Mouse (Mus musculus): Measurements from ENCODE around the gene Cacna2d1.

- TF ChIP-seq CTCF (IDR thresholded peaks at IDR 0.05; ENCODE audit: low read depth, low read length) (no peak), GATA1 (IDR thresholded peaks at IDR 0.05; ENCODE audit: borderline replicate concordance, low read length) (no peak), TAL1 (conservative IDR thresholded peaks at IDR 0.05; ENCODE audit: low read depth, low read length) (no peak)
Observed at GRCm38 (mm10) chr5:15974652-15975051, 40.2 kb downstream of the Cacna2d1 start.
